Mouse (Mus musculus) hindbrain, embryonic 14.5 days (tissue): Measurements from ENCODE around the gene Zbtb37. TPM values are rescaled to one million over a fixed set of nuclear protein-coding genes. Genes with fewer than 3 reads are reported as not detected.

ENCODE experiments used
- ATAC-seq: fragments of 200-750 bp; cut with Nextera tagmentation; 2 replicates; pipeline ENCODE4 v1.8.0; 2017; ENCODE audit warnings: moderate number of reproducible peaks, mild to moderate bottlenecking, moderate TSS enrichment, moderate library complexity; ENCODE audit not compliant: low FRiP score
- DNase-seq: peaks from one replicate; pipeline ENCODE4 v3.0.0-alpha.2; 2015; ENCODE audit warnings: low spot score
- H3K27ac ChIP-seq: fragments of 300-500 bp; sonication (generic); 2 replicates; pipeline ENCODE4 v1.5.1; 2014; ENCODE audit warnings: mild to moderate bottlenecking, moderate library complexity
- H3K27me3 ChIP-seq: fragments of 300-500 bp; sonication (generic); 2 replicates; pipeline ENCODE4 v1.6.1; 2014; ENCODE audit warnings: mild to moderate bottlenecking, low read length, mixed read lengths; ENCODE audit not compliant: control insufficient read depth, insufficient read depth
- H3K36me3 ChIP-seq: fragments of 300-500 bp; sonication (generic); replicated peaks from 2 replicates; pipeline ENCODE4 v1.6.1; 2014; ENCODE audit not compliant: control insufficient read depth, insufficient read depth
- H3K4me1 ChIP-seq: fragments of 300-500 bp; sonication (generic); replicated peaks from 2 replicates; pipeline ENCODE4 v1.6.1; 2014; ENCODE audit warnings: antibody characterized with exemption, low read length, mixed read lengths; ENCODE audit not compliant: control insufficient read depth, insufficient read depth
- H3K4me2 ChIP-seq: fragments of 300-500 bp; sonication (generic); replicated peaks from 2 replicates; pipeline ENCODE4 v1.6.1; 2014; ENCODE audit warnings: mild to moderate bottlenecking, moderate library complexity
- H3K4me3 ChIP-seq: fragments of 300-500 bp; sonication (generic); replicated peaks from 2 replicates; pipeline ENCODE4 v1.5.1; 2014; ENCODE audit warnings: mild to moderate bottlenecking, low read length
- H3K9ac ChIP-seq: fragments of 300-500 bp; sonication (generic); 2 replicates; pipeline ENCODE4 v1.6.1; 2014
- H3K9me3 ChIP-seq: fragments of 300-500 bp; sonication (generic); 2 replicates; pipeline ENCODE4 v1.6.1; 2016; ENCODE audit warnings: low read length; ENCODE audit not compliant: control insufficient read depth
- WGBS: fragments of 180-500 bp; shearing (Covaris S2); extraction: QIAGEN DNeasy Blood & Tissue Kit; methylation state at CpG from one replicate; pipeline ENCODE4 v1.1.7; 2014; 5-methylcytosine and 5-hydroxymethylcytosine counted together
- polyA plus RNA-seq: library from polyadenylated mRNA; unstranded; fragments of >200 nt; fragmentation: Nextera tagmentation; extraction: Ambion mirVana; gene quantifications from 2 replicates; pipeline ENCODE4 v1.2.1, GENCODE M21; 2014

Gene Zbtb37
- polyA plus RNA-seq, 1 experiment from 2014 or later: 16.3 TPM

- no peaks in the 10 kb centered on the region for H3K27me3 ChIP-seq
- no peak for DNase-seq
- no peak overlapping the region for H3K27ac ChIP-seq
- H3K9me3 ChIP-seq: no peaks in the 10 kb centered on the region
- 93% methylated on average over 7 of the region's 7 CpGs for WGBS
- no peak overlapping the region for H3K4me2 ChIP-seq
- no peak overlapping the region for H3K4me3 ChIP-seq
- no peak for ATAC-seq
- peaks cover 88% of the 10 kb centered on the region for H3K36me3 ChIP-seq
- H3K4me1 ChIP-seq: peaks cover 18% of the 10 kb centered on the region; the same call in 1 of the 2 replicates
- no peak overlapping the region for H3K9ac ChIP-seq
Measured at GRCm38 (mm10) chr1:161041261-161042020, 6.8 kb upstream of the Zbtb37 start.

- DNase-seq: no peak
- Histone ChIP-seq H3K4me2 (no peak overlapping the region), H3K9me3 (no peaks in the 10 kb centered on the region), H3K27ac (0 out of 2 replicates have a peak overlapping the region, but pooled peaks have one; percentile 26), H3K36me3 (peaks cover 88% of the 10 kb centered on the region), H3K4me1 (peaks cover 19% of the 10 kb centered on the region; the same call in 1 of the 2 replicates), H3K9ac (no peak overlapping the region), H3K4me3 (no peak overlapping the region), H3K27me3 (no peaks in the 10 kb centered on the region)
- no peak for ATAC-seq
Measured at GRCm38 (mm10) chr1:161040855-161041254, 6.2 kb upstream of the Zbtb37 start.

GRCm38 (mm10) chr1:161040426-161040770 lies 5.7 kb upstream of the Zbtb37 start:
- Histone ChIP-seq H3K27ac (peak overlapping the region; percentile 33; the same call in 1 of the 2 replicates), H3K4me1 (peaks cover 19% of the 10 kb centered on the region; the same call in 1 of the 2 replicates), H3K9me3 (no peaks in the 10 kb centered on the region), H3K9ac (no peak overlapping the region), H3K4me3 (no peak overlapping the region), H3K36me3 (peaks cover 85% of the 10 kb centered on the region), H3K27me3 (no peaks in the 10 kb centered on the region), H3K4me2 (no peak overlapping the region)
- DNase-seq: no peak
- WGBS: 60% methylated on average over 1 of the region's 1 CpGs
- no peak for ATAC-seq

GRCm38 (mm10) chr1:161039741-161040425 lies 5.2 kb upstream of the Zbtb37 start:
- no peak overlapping the region for H3K9ac ChIP-seq
- no peak overlapping the region for H3K4me3 ChIP-seq
- no peak overlapping the region for H3K4me2 ChIP-seq
- ATAC-seq (peak; percentile 4; the same call in 1 of the 2 replicates), DNase-seq (peak; percentile 45)
- WGBS: 20% methylated on average over 3 of the region's 3 CpGs
- H3K27ac ChIP-seq: peak overlapping the region; percentile 33; the same call in 1 of the 2 replicates
- peaks cover 19% of the 10 kb centered on the region; the same call in 1 of the 2 replicates for H3K4me1 ChIP-seq
- no peaks in the 10 kb centered on the region for H3K9me3 ChIP-seq
- no peaks in the 10 kb centered on the region for H3K27me3 ChIP-seq
- peaks cover 80% of the 10 kb centered on the region for H3K36me3 ChIP-seq

- H3K27me3 ChIP-seq: no peaks in the 10 kb centered on the region
- H3K36me3 ChIP-seq: peaks cover 73% of the 10 kb centered on the region
- H3K4me3 ChIP-seq: no peak overlapping the region
- 0 out of 2 replicates have a peak overlapping the region, but pooled peaks have one; percentile 24 for H3K9ac ChIP-seq
- ATAC-seq (no peak), DNase-seq (no peak)
- peaks cover 19% of the 10 kb centered on the region; the same call in 1 of the 2 replicates for H3K4me1 ChIP-seq
- H3K9me3 ChIP-seq: no peaks in the 10 kb centered on the region
- H3K4me2 ChIP-seq: no peak overlapping the region
- no peak overlapping the region; the same call in 1 of the 2 replicates for H3K27ac ChIP-seq
- WGBS: 9% methylated on average over 3 of the region's 3 CpGs
Measured at GRCm38 (mm10) chr1:161038968-161039721, 4.5 kb upstream of the Zbtb37 start.

- no peaks in the 10 kb centered on the region for H3K9me3 ChIP-seq
- H3K4me2 ChIP-seq: peak overlapping the region; percentile 98
- H3K4me3 ChIP-seq: peak overlapping the region; percentile 87
- peak overlapping the region; percentile 37 for H3K9ac ChIP-seq
- H3K27ac ChIP-seq: no peak overlapping the region
- H3K36me3 ChIP-seq: peaks cover 67% of the 10 kb centered on the region
- ATAC-seq (no peak), DNase-seq (no peak)
- WGBS: 46% methylated on average over 3 of the region's 3 CpGs
- peaks cover 29% of the 10 kb centered on the region; the same call in 1 of the 2 replicates for H3K4me1 ChIP-seq
- no peaks in the 10 kb centered on the region for H3K27me3 ChIP-seq
Measured at GRCm38 (mm10) chr1:161038004-161038403, 3.4 kb upstream of the Zbtb37 start.

GRCm38 (mm10) chr1:161037599-161037998 lies 3.0 kb upstream of the Zbtb37 start:
- Histone ChIP-seq H3K27ac (no peak overlapping the region), H3K36me3 (peaks cover 67% of the 10 kb centered on the region), H3K9ac (peak overlapping the region; percentile 37), H3K9me3 (no peaks in the 10 kb centered on the region), H3K4me3 (peak overlapping the region; percentile 87), H3K4me1 (peaks cover 30% of the 10 kb centered on the region; the same call in 1 of the 2 replicates), H3K27me3 (no peaks in the 10 kb centered on the region), H3K4me2 (peak overlapping the region; percentile 98)
- no peak for DNase-seq
- WGBS: 27% methylated on average over 3 of the region's 3 CpGs
- no peak for ATAC-seq

- Histone ChIP-seq H3K27ac (peak overlapping the region; percentile 94; the same call in 1 of the 2 replicates), H3K4me2 (peak overlapping the region; percentile 98), H3K4me3 (peak overlapping the region; percentile 87), H3K36me3 (peaks cover 67% of the 10 kb centered on the region), H3K27me3 (no peaks in the 10 kb centered on the region), H3K9me3 (no peaks in the 10 kb centered on the region), H3K9ac (peak overlapping the region; percentile 100), H3K4me1 (peaks cover 30% of the 10 kb centered on the region; the same call in 1 of the 2 replicates)
- ATAC-seq (no peak), DNase-seq (no peak)
- 0% methylated on average over 1 of the region's 1 CpGs for WGBS
Measured at GRCm38 (mm10) chr1:161037026-161037425, 2.4 kb upstream of the Zbtb37 start.
